Mouse (Mus musculus) thymus, adult 2 months (tissue): Measurements from ENCODE around the gene Pdgfc.

ENCODE experiments used
- CTCF ChIP-seq: fragments of 200-500 bp; IDR thresholded peaks from 2 replicates; pipeline ENCODE4 v1.5.1; 2012; ENCODE audit warnings: mild to moderate bottlenecking, control low read depth, low read length, moderate library complexity, borderline replicate concordance; ENCODE audit not compliant: control insufficient read depth, poor library complexity, insufficient read depth; ENCODE audit errors: extremely low read depth
- POLR2A ChIP-seq: fragments of 200-500 bp; IDR thresholded peaks from 2 replicates; pipeline ENCODE4 v1.6.1; 2012; ENCODE audit warnings: mild to moderate bottlenecking, low read length, control low read depth, moderate library complexity; ENCODE audit not compliant: control insufficient read depth, poor library complexity, insufficient read depth; ENCODE audit errors: extremely low read depth

DNA sequence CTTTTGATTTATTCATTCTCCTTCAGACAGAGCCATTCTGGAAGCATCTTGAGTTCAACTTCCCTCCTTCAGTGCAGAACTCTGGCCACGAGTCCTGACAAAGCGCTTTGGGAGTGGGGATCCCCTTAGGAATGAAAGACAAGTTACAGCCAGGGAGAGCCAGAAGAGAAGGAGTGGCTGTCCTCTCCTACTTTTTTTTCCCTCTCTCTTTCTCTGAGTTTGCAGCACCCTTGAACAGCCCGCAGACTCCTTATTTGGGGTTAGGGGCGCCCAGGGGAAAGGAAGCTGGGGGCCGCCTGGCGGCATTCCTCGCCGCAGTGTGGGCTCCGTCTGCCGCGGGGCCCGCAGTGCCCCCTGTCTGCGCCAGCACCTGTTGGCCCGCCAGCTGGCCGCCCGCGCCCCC, at the start of gene Pdgfc:
- TF ChIP-seq POLR2A = no peak
- no peak for TF ChIP-seq CTCF
